ENCODE assay signal across 7 mouse cellular contexts in genomic region chr11:51688330-51689328, GRCm38 (mm10). TPM values are rescaled to one million over a fixed set of nuclear protein-coding genes. Genes with fewer than 3 reads are reported as not detected.
DNase-seq lines count a peak whose midpoint lies in the region; ATAC-seq lines count a peak whose summit lies in the region.

Gene 0610009B22Rik, minus strand, starts transcription at chr11:51688874.

- under 1% methylated on average over 60 of the region's 60 CpGs for WGBS in embryonic facial prominence, embryonic 12.5 days
- under 1% methylated on average over 60 of the region's 60 CpGs for WGBS in limb, embryonic 11.5 days
- under 1% methylated on average over 60 of the region's 60 CpGs for whole genome bisulfite sequencing in midbrain, embryonic 14.5 days

- peak; percentile 100 for DNase-seq in adrenal gland, postnatal 25 days
- DNase-seq in heart, adult 11 months = peak; percentile 100
- DNase-seq in kidney, adult 18-20 months = peak; percentile 100
- DNase-seq in limb, embryonic 11.5 days (ENCODE audit: low spot score) = peak; percentile 100
- DNase-seq in midbrain, embryonic 14.5 days = peak; percentile 100
- DNase-seq in spleen, adult 18-20 months = peak; percentile 97 to 100

- peak within 1 kb of the TSS; percentile 66 for H3K4me2 ChIP-seq in embryonic facial prominence, embryonic 12.5 days (replicated peaks)
- H3K4me2 ChIP-seq in limb, embryonic 11.5 days (ENCODE audit: low read depth, severe bottlenecking) = peak within 1 kb of the TSS; percentile 64
- H3K4me2 ChIP-seq in midbrain, embryonic 14.5 days (ENCODE audit: low read length) = peak within 1 kb of the TSS; percentile 81

- H3K36me3 ChIP-seq in embryonic facial prominence, embryonic 12.5 days = peaks cover 4% of the 10 kb centered on the region
- H3K36me3 ChIP-seq in limb, embryonic 11.5 days (ENCODE audit: control insufficient read depth, insufficient read depth, low read length) = no peaks in the 10 kb centered on the region
- 0 out of 2 replicates have a peak, but pooled peaks cover 14% of the 10 kb centered on the region for H3K36me3 ChIP-seq in midbrain, embryonic 14.5 days (ENCODE audit: control insufficient read depth, insufficient read depth, low read length)

- peak within 1 kb of the TSS; percentile 99 for H3K27ac ChIP-seq in embryonic facial prominence, embryonic 12.5 days
- H3K27ac ChIP-seq in limb, embryonic 11.5 days (replicated peaks; ENCODE audit: low read depth, low read length) = peak within 1 kb of the TSS; percentile 95
- H3K27ac ChIP-seq in midbrain, embryonic 14.5 days (replicated peaks; ENCODE audit: low read depth, low read length) = peak within 1 kb of the TSS; percentile 99

- H3K4me3 ChIP-seq in embryonic facial prominence, embryonic 12.5 days = peak within 1 kb of the TSS; percentile 71
- peak within 1 kb of the TSS; percentile 73 for H3K4me3 ChIP-seq in limb, embryonic 11.5 days (ENCODE audit: low read depth, low read length)
- peak within 1 kb of the TSS; percentile 78 for H3K4me3 ChIP-seq in midbrain, embryonic 14.5 days (replicated peaks; ENCODE audit: low read depth, low read length)

- ATAC-seq in embryonic facial prominence, embryonic 12.5 days (ENCODE audit: insufficient number of reproducible peaks, insufficient read depth, low FRiP score, low TSS enrichment) = peak; percentile 99
- peak; percentile 99 for ATAC-seq in limb, embryonic 11.5 days (ENCODE audit: insufficient number of reproducible peaks, low FRiP score, low TSS enrichment, low read depth)
- peak; percentile 100 for ATAC-seq in midbrain, embryonic 14.5 days (ENCODE audit: low FRiP score, low TSS enrichment)

- H3K27me3 ChIP-seq in embryonic facial prominence, embryonic 12.5 days = no peaks in the 10 kb centered on the region
- no peaks in the 10 kb centered on the region for H3K27me3 ChIP-seq in limb, embryonic 11.5 days (ENCODE audit: control insufficient read depth, insufficient read depth, low read length)
- no peaks in the 10 kb centered on the region for H3K27me3 ChIP-seq in midbrain, embryonic 14.5 days (ENCODE audit: control insufficient read depth, insufficient read depth, low read length)

- H3K9me3 ChIP-seq in embryonic facial prominence, embryonic 12.5 days = no peaks in the 10 kb centered on the region
- no peaks in the 10 kb centered on the region for H3K9me3 ChIP-seq in limb, embryonic 11.5 days (ENCODE audit: control insufficient read depth, low read length)
- no peaks in the 10 kb centered on the region for H3K9me3 ChIP-seq in midbrain, embryonic 14.5 days (ENCODE audit: control insufficient read depth, low read length)

- peak within 1 kb of the TSS; percentile 81 for H3K9ac ChIP-seq in embryonic facial prominence, embryonic 12.5 days
- H3K9ac ChIP-seq in limb, embryonic 11.5 days (ENCODE audit: low read length) = peak within 1 kb of the TSS; percentile 85
- H3K9ac ChIP-seq in midbrain, embryonic 14.5 days (replicated peaks; ENCODE audit: low read length) = peak within 1 kb of the TSS; percentile 82

- peaks cover 8% of the 10 kb centered on the region for H3K4me1 ChIP-seq in embryonic facial prominence, embryonic 12.5 days
- H3K4me1 ChIP-seq in limb, embryonic 11.5 days (ENCODE audit: control insufficient read depth, insufficient read depth, low read length) = peaks cover 6% of the 10 kb centered on the region; the same call in 1 of the 2 replicates
- peaks cover 14% of the 10 kb centered on the region for H3K4me1 ChIP-seq in midbrain, embryonic 14.5 days (ENCODE audit: control insufficient read depth, insufficient read depth, low read length)

RNA-seq across cellular contexts. Expression of gene 0610009B22Rik, which starts in this region (rescaled TPM):
- 55.1 and 58.2 TPM in 2 replicates for total RNA-seq in adrenal gland, postnatal 25 days (2021)
- 91.7 and 92.0 TPM in 2 replicates for polyA plus RNA-seq in embryonic facial prominence, embryonic 12.5 days (2016; fragmentation: Nextera tagmentation; extraction: Ambion mirVana)
- 89.1 and 95.4 TPM in 2 replicates for polyA plus RNA-seq in limb, embryonic 11.5 days (2014; fragmentation: Nextera tagmentation; extraction: Ambion mirVana)
- 110 and 116 TPM in 2 replicates for polyA plus RNA-seq in midbrain, embryonic 14.5 days (2014; fragmentation: Nextera tagmentation; extraction: Ambion mirVana)

Comparison
In these comparisons a context has a peak if more than half of its experiments do, and no peak if none do; other contexts are left out.
1. Peak in every context shown above with its lines: DNase-seq, ATAC-seq, H3K4me3 ChIP-seq and H3K27ac ChIP-seq.